Mouse (Mus musculus) stomach, postnatal 0 days (tissue): ENCODE measurements around the gene Ngdn. TPM values are rescaled to one million over a fixed set of nuclear protein-coding genes. Genes with fewer than 3 reads are reported as not detected.
A peak's percentile ranks its signal among the peaks of the same experiment; 100 is the strongest.

Experiments
- ATAC-seq: fragments of 200-750 bp; cut with Nextera tagmentation; 2 replicates; pipeline ENCODE4 v1.8.0; 2017; ENCODE audit not compliant: low FRiP score, low TSS enrichment
- DNase-seq: peaks from one replicate; pipeline ENCODE4 v3.0.0-alpha.2; 2016; ENCODE audit warnings: low spot score
- H3K27ac ChIP-seq: fragments of 300-500 bp; sonication (generic); replicated peaks from 2 replicates; pipeline ENCODE4 v1.5.1; 2014; ENCODE audit warnings: mild to moderate bottlenecking, control low read depth
- H3K27me3 ChIP-seq: fragments of 300-500 bp; sonication (generic); 2 replicates; pipeline ENCODE4 v1.6.1; 2014; ENCODE audit warnings: low read length; ENCODE audit not compliant: control insufficient read depth, insufficient read depth
- H3K36me3 ChIP-seq: fragments of 300-500 bp; sonication (generic); 2 replicates; pipeline ENCODE4 v1.6.1; 2014; ENCODE audit warnings: low read length, mixed read lengths; ENCODE audit not compliant: control insufficient read depth, insufficient read depth
- H3K4me1 ChIP-seq: fragments of 300-500 bp; sonication (generic); replicated peaks from 2 replicates; pipeline ENCODE4 v1.6.1; 2014; ENCODE audit warnings: antibody characterized with exemption; ENCODE audit not compliant: control insufficient read depth, insufficient read depth
- H3K4me2 ChIP-seq: fragments of 300-500 bp; sonication (generic); replicated peaks from 2 replicates; pipeline ENCODE4 v1.6.1; 2014; ENCODE audit warnings: low read depth, mild to moderate bottlenecking, control low read depth, moderate library complexity
- H3K4me3 ChIP-seq: fragments of 300-500 bp; sonication (generic); 2 replicates; pipeline ENCODE4 v1.5.1; 2014; ENCODE audit warnings: low read depth, low read length, control low read depth
- H3K9ac ChIP-seq: fragments of 300-500 bp; sonication (generic); 2 replicates; pipeline ENCODE4 v1.6.1; 2014; ENCODE audit warnings: mild to moderate bottlenecking, low read length, control low read depth, mixed read lengths
- H3K9me3 ChIP-seq: fragments of 300-500 bp; sonication (generic); 2 replicates; pipeline ENCODE4 v1.6.1; 2016; ENCODE audit warnings: low read length; ENCODE audit not compliant: control insufficient read depth
- CTCF ChIP-seq: IDR thresholded peaks from 2 replicates; pipeline ENCODE4 v1.5.1; 2016; ENCODE audit warnings: antibody characterized with exemption, low read depth, mild to moderate bottlenecking, moderate library complexity
- EP300 ChIP-seq: optimal IDR thresholded peaks from 2 replicates; pipeline ENCODE3; 2016; ENCODE audit warnings: antibody characterized with exemption
- WGBS: fragments of 180-500 bp; shearing (Covaris S2); extraction: QIAGEN DNeasy Blood & Tissue Kit; methylation state at CpG from one replicate; pipeline ENCODE4 v1.1.7; 2014; 5-methylcytosine and 5-hydroxymethylcytosine counted together
- polyA plus RNA-seq: library from polyadenylated mRNA; unstranded; fragments of >200 nt; fragmentation: Nextera tagmentation; extraction: Ambion mirVana; gene quantifications from 2 replicates; pipeline ENCODE4 v1.2.1, GENCODE M21; 2015

Gene Ngdn
- polyA plus RNA-seq, 1 experiment from 2014 or later, result 55.2 TPM

DNA sequence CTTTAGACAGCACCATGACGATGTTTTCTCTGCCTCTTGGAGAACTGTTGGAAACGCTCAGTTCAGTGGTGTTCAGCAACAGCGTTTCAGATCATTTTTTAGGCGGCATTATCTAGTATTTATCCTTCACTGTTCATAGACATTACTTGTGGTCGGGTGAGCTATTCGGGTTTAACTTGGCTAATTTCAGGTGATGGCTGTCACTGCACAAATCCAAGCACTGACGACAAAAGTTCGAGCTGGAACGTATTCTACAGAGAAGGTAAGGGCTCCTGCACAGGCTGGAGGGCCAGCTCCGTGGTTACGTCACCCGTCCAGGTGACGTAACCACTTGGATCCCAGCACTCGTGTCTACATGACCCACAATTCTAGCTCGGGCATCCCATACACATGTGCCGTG is 1.6 kb downstream of the Ngdn start:
- 88% methylated on average over 16 of the region's 16 CpGs for WGBS
- no peak overlapping the region for H3K4me3 ChIP-seq
- H3K9me3 ChIP-seq, result no peaks in the 10 kb centered on the region
- no peak for DNase-seq
- peaks cover 6% of the 10 kb centered on the region for H3K36me3 ChIP-seq
- H3K9ac ChIP-seq, result no peak overlapping the region
- no peaks in the 10 kb centered on the region for H3K27me3 ChIP-seq
- no peak overlapping the region for H3K4me2 ChIP-seq
- H3K4me1 ChIP-seq, result no peaks in the 10 kb centered on the region
- no peak overlapping the region for H3K27ac ChIP-seq
- ATAC-seq, result no peak
- TF ChIP-seq EP300 (no peak), CTCF (no peak)

DNA sequence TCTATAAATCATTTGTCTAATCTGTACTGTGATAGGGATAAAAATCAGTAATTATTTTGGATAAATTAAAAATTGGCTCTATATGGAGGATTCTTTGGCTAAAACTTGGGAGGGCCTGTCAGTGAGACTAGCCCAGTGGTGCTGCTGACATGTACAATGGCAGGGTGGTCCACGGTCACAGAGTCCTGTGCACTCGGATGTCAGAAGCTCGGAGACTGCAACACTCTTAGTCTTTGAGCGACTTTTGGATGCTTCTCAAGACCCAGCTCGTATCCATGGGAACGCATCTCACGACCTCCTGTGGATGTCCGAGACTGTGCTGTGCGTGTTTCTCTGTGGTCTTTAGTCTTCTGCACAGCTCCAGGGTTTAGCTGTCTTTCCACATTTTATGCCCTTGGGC is 5.1 kb downstream of the Ngdn start:
- Histone ChIP-seq H3K27ac (no peak overlapping the region), H3K4me2 (no peak overlapping the region), H3K4me3 (no peak overlapping the region), H3K27me3 (no peaks in the 10 kb centered on the region), H3K4me1 (no peaks in the 10 kb centered on the region), H3K9ac (no peak overlapping the region), H3K36me3 (peaks cover 20% of the 10 kb centered on the region), H3K9me3 (no peaks in the 10 kb centered on the region)
- TF ChIP-seq EP300 (no peak), CTCF (no peak)
- whole genome bisulfite sequencing, result 88% methylated on average over 9 of the region's 9 CpGs
- ATAC-seq (no peak), DNase-seq (no peak)

DNA sequence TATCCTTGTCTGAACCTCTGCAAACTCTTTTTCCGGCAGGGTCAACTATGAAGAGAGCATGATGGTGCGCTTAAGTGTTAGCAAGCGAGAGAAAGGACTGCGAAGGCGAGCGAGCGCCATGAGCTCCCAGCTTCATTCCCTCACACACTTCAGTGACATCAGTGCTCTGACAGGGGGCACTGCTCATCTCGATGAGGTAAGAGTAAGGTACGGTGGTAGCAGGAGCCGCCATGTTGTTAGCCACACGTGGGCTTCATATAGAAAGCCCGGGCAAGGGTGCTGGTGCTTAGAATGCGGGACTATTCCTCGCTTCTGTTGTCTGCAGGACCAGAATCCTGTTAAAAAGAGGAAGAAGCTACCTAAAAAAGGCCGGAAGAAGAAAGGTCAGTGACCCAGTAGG is 7.8 kb downstream of the Ngdn start:
- Histone ChIP-seq H3K27me3 (no peaks in the 10 kb centered on the region), H3K4me2 (no peak overlapping the region), H3K9ac (no peak overlapping the region), H3K4me1 (no peaks in the 10 kb centered on the region), H3K9me3 (no peaks in the 10 kb centered on the region), H3K36me3 (peaks cover 20% of the 10 kb centered on the region), H3K27ac (no peak overlapping the region), H3K4me3 (no peak overlapping the region)
- no peak for DNase-seq
- no peak for ATAC-seq
- 92% methylated on average over 15 of the region's 15 CpGs for WGBS
- TF ChIP-seq CTCF, result no peak
- no peak for TF ChIP-seq EP300

DNA sequence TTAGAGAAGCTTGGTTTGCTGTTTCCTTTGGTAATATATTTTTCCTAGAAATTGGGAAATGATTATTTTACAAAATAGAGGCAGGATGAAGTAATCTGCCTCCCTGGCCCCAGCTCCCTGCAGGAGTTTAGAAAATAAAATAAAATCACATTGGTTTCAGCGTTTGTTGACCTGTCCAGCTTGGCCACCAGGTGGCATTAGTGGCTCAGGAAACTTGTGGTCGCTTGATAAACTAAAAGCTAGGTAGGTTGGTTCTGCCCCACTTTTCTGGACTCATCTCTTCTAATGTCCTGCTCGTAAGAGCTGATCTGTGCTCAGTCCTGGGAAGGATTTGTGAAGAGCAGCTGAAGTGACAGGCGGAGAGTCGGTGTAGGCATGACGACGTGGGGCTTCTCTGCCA is 9.0 kb downstream of the Ngdn start:
- no peaks in the 10 kb centered on the region for H3K27me3 ChIP-seq
- no peak overlapping the region for H3K9ac ChIP-seq
- TF ChIP-seq EP300 (no peak), CTCF (peak; percentile 83)
- peaks cover 20% of the 10 kb centered on the region for H3K36me3 ChIP-seq
- H3K27ac ChIP-seq, result no peak overlapping the region
- no peaks in the 10 kb centered on the region for H3K4me1 ChIP-seq
- 59% methylated on average over 7 of the region's 7 CpGs for whole genome bisulfite sequencing
- no peak overlapping the region for H3K4me2 ChIP-seq
- peak; percentile 71 for DNase-seq
- H3K4me3 ChIP-seq, result no peak overlapping the region
- H3K9me3 ChIP-seq, result no peaks in the 10 kb centered on the region
- peak; percentile 31; the same call in 1 of the 2 replicates for ATAC-seq

DNA sequence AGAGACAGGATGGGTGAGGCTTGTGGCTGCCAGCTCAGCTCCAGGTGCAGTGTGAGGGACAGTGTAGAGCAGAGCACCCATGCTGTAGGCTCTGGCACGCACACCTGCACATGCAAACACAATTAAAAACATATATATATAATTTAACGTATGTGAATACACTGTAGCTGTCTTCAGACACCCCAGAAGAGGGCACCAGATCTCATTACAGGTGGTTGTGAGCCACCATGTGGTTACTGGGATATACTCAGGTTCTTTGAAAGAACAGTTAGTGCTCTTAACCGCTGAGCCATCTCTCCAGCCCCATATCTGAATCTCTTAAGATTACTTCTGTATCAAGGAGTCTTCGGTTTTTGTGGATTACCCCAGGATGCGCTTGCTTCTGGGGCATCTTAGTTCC is 10.3 kb downstream of the Ngdn start:
- H3K27ac ChIP-seq, result no peak overlapping the region
- ATAC-seq (no peak), DNase-seq (no peak)
- H3K4me2 ChIP-seq, result no peak overlapping the region
- no peak overlapping the region for H3K4me3 ChIP-seq
- peaks cover 20% of the 10 kb centered on the region for H3K36me3 ChIP-seq
- WGBS, result 70% methylated on average over 5 of the region's 5 CpGs
- no peak overlapping the region for H3K9ac ChIP-seq
- TF ChIP-seq EP300, result no peak
- peak; percentile 61 for TF ChIP-seq CTCF
- no peaks in the 10 kb centered on the region for H3K27me3 ChIP-seq
- H3K9me3 ChIP-seq, result no peaks in the 10 kb centered on the region
- no peaks in the 10 kb centered on the region for H3K4me1 ChIP-seq

DNA sequence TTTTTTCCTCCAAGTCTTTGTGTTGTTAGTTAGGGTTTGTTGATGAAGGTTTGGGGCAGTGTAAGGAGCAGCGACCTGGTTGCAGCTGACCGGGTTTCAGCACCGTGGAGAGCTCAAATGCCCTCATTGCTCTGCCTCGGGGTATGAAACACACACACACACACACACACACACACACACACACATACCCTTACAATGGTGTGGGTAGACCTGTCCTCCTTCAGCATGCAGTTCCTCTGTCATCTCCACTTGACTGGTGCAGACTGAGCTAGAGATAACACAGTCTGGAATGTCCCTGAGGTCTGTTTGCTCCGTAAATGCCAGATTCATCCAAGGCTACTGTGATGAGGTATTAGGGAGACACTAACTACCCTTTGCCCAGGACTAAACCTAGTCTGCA is 12.0 kb downstream of the Ngdn start:
- Histone ChIP-seq H3K9ac (no peak overlapping the region), H3K36me3 (peaks cover 10% of the 10 kb centered on the region), H3K4me3 (no peak overlapping the region), H3K4me2 (no peak overlapping the region), H3K27ac (no peak overlapping the region), H3K27me3 (no peaks in the 10 kb centered on the region), H3K9me3 (no peaks in the 10 kb centered on the region), H3K4me1 (no peaks in the 10 kb centered on the region)
- WGBS, result 23% methylated on average over 5 of the region's 5 CpGs
- no peak for TF ChIP-seq EP300
- no peak for TF ChIP-seq CTCF
- ATAC-seq (no peak), DNase-seq (no peak)
